Mouse (Mus musculus): Measurements from ENCODE around the gene Cd22.
A peak's percentile ranks its signal among the peaks of the same experiment; 100 is the strongest.

GRCm38 (mm10) chr7:30859635-30860402 lies 20.3 kb downstream of the Cd22 start:
- TF ChIP-seq CTCF (IDR thresholded peaks at IDR 0.05; ENCODE audit: borderline replicate concordance, control insufficient read depth, extremely low read depth, insufficient read depth, low read length, poor library complexity) (peak; percentile 29; the same call in 1 of the 2 replicates), POLR2A (IDR thresholded peaks at IDR 0.05; ENCODE audit: control insufficient read depth, extremely low read depth, insufficient read depth, low read length, poor library complexity) (no peak)

Measured in thymus, adult 2 months (tissue).